10 mouse cellular contexts compared by ENCODE assay signal in genomic region chr11:85835753-85836522, GRCm38 (mm10). TPM values are rescaled to one million over a fixed set of nuclear protein-coding genes. Genes with fewer than 3 reads are reported as not detected.
A peak's percentile ranks its signal among the peaks of the same experiment; 100 is the strongest.
DNase-seq lines count a peak whose midpoint lies in the region; ATAC-seq lines count a peak whose summit lies in the region.
"Had no signal": no experiment of that assay in that cellular context is flagged by ENCODE, and none has a peak within 500 bp of the region (broad histone marks: within the 10 kb centered on the region; RNA-seq: fewer than 3 reads in every experiment).

No protein-coding gene starts in this region.

- H3K4me3 ChIP-seq in megakaryocyte, embryonic 14.5 days (replicated peaks) = peak overlapping the region; percentile 29
- H3K4me3 ChIP-seq in kidney, embryonic 14.5 days (ENCODE audit: low read length) = peak overlapping the region; percentile 73

- ATAC-seq in megakaryocyte, adult 5-6 weeks (ENCODE audit: poor library complexity, severe bottlenecking) = no peak
- no peak for ATAC-seq in kidney, embryonic 14.5 days (ENCODE audit: low FRiP score, low TSS enrichment)

- DNase-seq in embryo, embryonic 10 days (ENCODE audit: low spot score) = peak; percentile 53
- DNase-seq in embryo, embryonic 9.5 days (ENCODE audit: extremely low spot score) = no peak
- peak; percentile 48 for DNase-seq in retina, postnatal 1 day
- DNase-seq in left cerebral cortex, postnatal 36 days (ENCODE audit: low spot score in 2 of 2) = no peak
- DNase-seq in cerebellum, postnatal 4 days (ENCODE audit: low spot score in 2 of 2) = no peak

- H3K9ac ChIP-seq in kidney, embryonic 14.5 days (ENCODE audit: low read depth, low read length) = peak overlapping the region; percentile 97

- WGBS in kidney, embryonic 14.5 days = 7% methylated on average over 16 of the region's 16 CpGs

- peak overlapping the region; percentile 78 for H3K4me2 ChIP-seq in kidney, embryonic 14.5 days (replicated peaks; ENCODE audit: low read depth, low read length)

- 0 out of 2 replicates have a peak, but pooled peaks cover 3% of the 10 kb centered on the region for H3K9me3 ChIP-seq in megakaryocyte, embryonic 14.5 days
- no peaks in the 10 kb centered on the region for H3K9me3 ChIP-seq in kidney, embryonic 14.5 days (ENCODE audit: control insufficient read depth, low read length)

- intact Hi-C loops in left cerebral cortex, postnatal 36 days (cut with DNase I) = loop anchor here (5.0 to 10.0 kb wide), 2 partner anchors 1314 to 1981 kb away; partner anchors contain the start of gene Hnf1b

- H3K4me1 ChIP-seq in megakaryocyte, embryonic 14.5 days = peaks cover 69% of the 10 kb centered on the region
- H3K4me1 ChIP-seq in kidney, embryonic 14.5 days (ENCODE audit: control insufficient read depth, insufficient read depth, low read length) = peaks cover 12% of the 10 kb centered on the region

- no peaks in the 10 kb centered on the region for H3K36me3 ChIP-seq in megakaryocyte, embryonic 14.5 days (replicated peaks; ENCODE audit: low read length)
- peaks cover 37% of the 10 kb centered on the region for H3K36me3 ChIP-seq in kidney, embryonic 14.5 days (ENCODE audit: control insufficient read depth, insufficient read depth, low read length)

- peaks cover 100% of the 10 kb centered on the region for H3K27me3 ChIP-seq in megakaryocyte, embryonic 14.5 days (replicated peaks)
- peaks cover 42% of the 10 kb centered on the region for H3K27me3 ChIP-seq in kidney, embryonic 14.5 days (ENCODE audit: control insufficient read depth, insufficient read depth, low read length)

- H3K27ac ChIP-seq in kidney, embryonic 14.5 days (ENCODE audit: low read depth, low read length) = peak overlapping the region; percentile 88

RNA-seq across cellular contexts. Expression of gene Tbx2, which starts 3.6 kb away (rescaled TPM):
- polyA plus RNA-seq in megakaryocyte, embryonic 14.5 days (2012; ENCODE audit: insufficient read depth, low replicate concordance) = 1.5 and 1.7 TPM in 2 replicates
- total RNA-seq in megakaryocyte, adult 5-6 weeks (2015) = 0.04 TPM in 1 of 2 replicates, not detected in the other
- total RNA-seq in megakaryocyte, adult 5-6 weeks (2017) = 0.04 TPM in 1 of 2 replicates, not detected in the other
- 18.2 and 19.8 TPM in 2 replicates for polyA plus RNA-seq in kidney, embryonic 14.5 days (2014; fragmentation: Nextera tagmentation; extraction: Ambion mirVana)
- total RNA-seq in left cerebral cortex, postnatal 36 days (2021) = 1 to 10 TPM; 1.9 to 2.2 TPM

RNA-seq across cellular contexts. Expression of gene Gm11444, which starts 14.2 kb away (rescaled TPM):
- not detected in 2 replicates for polyA plus RNA-seq in megakaryocyte, embryonic 14.5 days (2012; ENCODE audit: insufficient read depth, low replicate concordance)
- total RNA-seq in megakaryocyte, adult 5-6 weeks (2015) = not detected in 2 replicates
- not detected in 2 replicates for total RNA-seq in megakaryocyte, adult 5-6 weeks (2017)
- polyA plus RNA-seq in kidney, embryonic 14.5 days (2014; fragmentation: Nextera tagmentation; extraction: Ambion mirVana) = not detected in 2 replicates
- total RNA-seq in left cerebral cortex, postnatal 36 days (2021) = not detected
- total RNA-seq: common myeloid progenitor, adult 5-6 weeks; layer of hippocampus, adult 18-20 months had no signal

RNA-seq across cellular contexts. Expression of gene Tbx4, which starts 50.3 kb away (rescaled TPM):
- polyA plus RNA-seq in megakaryocyte, embryonic 14.5 days (2012; ENCODE audit: insufficient read depth, low replicate concordance) = not detected in 2 replicates
- total RNA-seq in megakaryocyte, adult 5-6 weeks (2015) = not detected in 2 replicates
- not detected in 2 replicates for total RNA-seq in megakaryocyte, adult 5-6 weeks (2017)
- 0.06 TPM in 1 of 2 replicates, not detected in the other for polyA plus RNA-seq in kidney, embryonic 14.5 days (2014; fragmentation: Nextera tagmentation; extraction: Ambion mirVana)
- total RNA-seq in left cerebral cortex, postnatal 36 days (2021) = under 1 TPM; 0.17 to 0.25 TPM
- total RNA-seq: common myeloid progenitor, adult 5-6 weeks had no signal

Comparison
In these comparisons a context has a peak if more than half of its experiments do, and no peak if none do; other contexts are left out.
1. DNase-seq: peak in embryo, embryonic 10 days (single experiment) and retina, postnatal 1 day (single experiment); none in embryo, embryonic 9.5 days (single experiment), left cerebral cortex, postnatal 36 days (0 of 2) and cerebellum, postnatal 4 days (0 of 2).